Mouse (Mus musculus) left cerebral cortex, adult 18-20 months (tissue): Measurements from ENCODE around the gene Klf11. TPM values are rescaled to one million over a fixed set of nuclear protein-coding genes. Genes with fewer than 3 reads are reported as not detected.
"Not testable (repeated sequence)": the region's sequence is repeated elsewhere in the genome, so short reads cannot be mapped to it uniquely, and the experiment has no call there.

Source experiments
- DNase-seq, 2 experiments: peaks; one replicate each; pipeline ENCODE4 v3.0.0; 2021 to 2022; ENCODE audit warnings: low spot score in 2 of 2, mixed read lengths in 1 of 2
- long read RNA-seq, 2 experiments: library from polyadenylated mRNA; stranded (forward); transcript quantifications; one replicate each; pipeline ENCODE4 v2.0.0; 2021
- total RNA-seq, 2 experiments: library from RNA; stranded (reverse); gene quantifications; 2 replicates each; pipeline ENCODE4 v1.2.3; 2021

The Klf11 gene
- 1 to 10 TPM; 5.7 to 5.9 TPM for total RNA-seq
- long read RNA-seq, experiment 1, full-length matches to known transcripts, result 4 of 6 reads
- long read RNA-seq, experiment 1, partial matches to known transcripts, result 2 of 6 reads
- long read RNA-seq, experiment 1, other reads (novel, unspliced or antisense), result 0 of 6 reads
- long read RNA-seq, experiment 2, full-length matches to known transcripts, result 1 of 2 reads
- long read RNA-seq, experiment 2, partial matches to known transcripts, result 0 of 2 reads
- long read RNA-seq, experiment 2, other reads (novel, unspliced or antisense), result 1 of 2 reads

GRCm38 (mm10) chr12:24651063-24651557 lies at the start of gene Klf11:
Gene Klf11 (plus strand): TSS chr12:24651274.
- peak; percentile 96 to 98 for DNase-seq

DNA sequence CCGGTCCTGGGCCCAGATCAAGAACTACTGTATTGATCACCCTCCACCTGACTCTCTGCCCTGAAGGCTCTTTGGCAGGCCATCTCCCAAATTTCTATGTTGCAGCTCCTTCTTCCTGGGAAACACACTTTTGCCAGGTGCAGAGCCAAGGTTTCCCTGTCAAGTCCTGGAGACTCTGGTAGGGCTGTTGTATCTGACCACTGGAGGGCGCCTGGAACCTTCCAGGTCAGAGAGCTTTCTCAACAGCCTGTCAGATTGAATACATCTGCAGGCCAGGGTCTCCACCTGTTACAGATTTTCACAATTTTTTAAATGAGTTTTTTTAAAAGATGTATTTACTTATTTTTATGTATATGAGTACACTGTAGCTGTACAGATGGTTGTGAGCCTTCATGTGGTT lies 47.8 kb upstream of the Klf11 start:
- DNase-seq, result peak; percentile 66 to 75

GRCm38 (mm10) chr12:24606166-24606565 lies 44.9 kb upstream of the Klf11 start:
- DNase-seq, result no peak

DNA sequence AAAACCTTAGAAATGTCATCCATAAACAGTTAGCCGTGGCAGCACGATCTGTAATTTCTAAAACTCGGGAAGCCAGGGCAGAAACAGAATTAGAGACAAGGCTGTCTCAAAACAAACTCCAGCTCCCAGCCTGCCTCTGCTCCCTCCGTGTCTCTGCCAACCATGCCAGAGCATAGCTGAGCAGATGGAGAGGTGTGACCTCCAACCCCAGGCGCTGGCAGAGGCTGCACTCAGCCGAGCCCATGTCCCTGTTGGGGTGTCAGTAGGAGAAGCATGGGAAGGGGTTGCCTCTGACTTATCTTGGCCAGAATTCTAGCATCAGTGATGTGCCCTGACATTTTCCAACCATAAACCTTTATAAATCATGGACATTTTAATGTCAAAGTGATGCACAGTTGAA lies 38.5 kb upstream of the Klf11 start:
- DNase-seq, result no peak

DNA sequence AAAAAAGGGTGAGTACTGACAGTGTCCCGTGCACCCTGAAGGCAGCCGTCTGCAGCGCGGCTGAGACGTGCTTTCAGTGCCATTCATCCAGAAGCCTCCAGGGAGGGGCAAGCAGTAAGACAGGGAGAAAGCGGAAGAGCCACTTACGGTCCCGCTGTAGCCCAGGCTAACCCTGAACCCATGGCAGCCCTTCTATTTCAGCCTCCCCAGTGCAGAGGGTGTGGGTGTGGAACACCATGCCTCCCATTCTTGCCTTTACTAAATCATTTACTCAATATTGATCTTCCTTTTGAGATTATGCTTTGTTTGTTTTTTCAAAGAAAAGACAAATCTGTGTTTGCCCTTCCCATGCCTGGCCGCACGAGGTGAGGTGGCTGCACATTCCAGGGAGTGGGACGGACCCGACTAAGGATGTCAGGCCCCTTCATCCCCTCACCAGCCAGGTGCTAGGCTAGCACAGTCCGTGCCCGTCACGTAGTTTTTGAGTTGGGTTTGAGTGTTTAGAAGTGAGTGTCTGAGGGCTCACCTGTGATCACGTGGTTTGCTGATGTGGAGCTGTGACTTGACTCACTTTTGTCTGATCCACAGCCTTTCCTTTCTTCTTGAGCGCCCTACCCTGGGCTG lies 36.5 kb upstream of the Klf11 start:
- no peak for DNase-seq

DNA sequence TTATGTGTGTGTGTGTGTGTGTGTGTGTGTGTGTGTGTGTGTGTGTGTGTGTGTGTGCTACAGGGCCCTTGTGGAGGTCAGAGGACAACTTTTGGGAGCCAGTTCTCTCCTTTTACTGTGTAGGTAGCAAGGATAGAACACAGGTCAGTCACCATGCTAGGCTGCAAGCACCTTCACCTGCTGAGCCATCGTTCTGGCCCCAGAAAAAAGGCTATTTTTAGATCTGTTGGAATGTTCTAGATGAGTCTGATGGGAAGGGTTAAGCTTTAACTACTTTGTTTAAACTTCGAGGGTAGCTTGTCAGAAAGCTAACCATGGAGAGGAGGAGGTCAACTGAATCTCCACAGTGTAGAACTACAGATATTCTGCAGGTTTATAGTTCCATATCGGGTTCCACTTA lies 35.9 kb upstream of the Klf11 start:
- DNase-seq, result no peak

- no peak for DNase-seq
These were observed 31.6 kb upstream of the Klf11 start for GRCm38 (mm10) chr12:24619436-24619835.

DNA sequence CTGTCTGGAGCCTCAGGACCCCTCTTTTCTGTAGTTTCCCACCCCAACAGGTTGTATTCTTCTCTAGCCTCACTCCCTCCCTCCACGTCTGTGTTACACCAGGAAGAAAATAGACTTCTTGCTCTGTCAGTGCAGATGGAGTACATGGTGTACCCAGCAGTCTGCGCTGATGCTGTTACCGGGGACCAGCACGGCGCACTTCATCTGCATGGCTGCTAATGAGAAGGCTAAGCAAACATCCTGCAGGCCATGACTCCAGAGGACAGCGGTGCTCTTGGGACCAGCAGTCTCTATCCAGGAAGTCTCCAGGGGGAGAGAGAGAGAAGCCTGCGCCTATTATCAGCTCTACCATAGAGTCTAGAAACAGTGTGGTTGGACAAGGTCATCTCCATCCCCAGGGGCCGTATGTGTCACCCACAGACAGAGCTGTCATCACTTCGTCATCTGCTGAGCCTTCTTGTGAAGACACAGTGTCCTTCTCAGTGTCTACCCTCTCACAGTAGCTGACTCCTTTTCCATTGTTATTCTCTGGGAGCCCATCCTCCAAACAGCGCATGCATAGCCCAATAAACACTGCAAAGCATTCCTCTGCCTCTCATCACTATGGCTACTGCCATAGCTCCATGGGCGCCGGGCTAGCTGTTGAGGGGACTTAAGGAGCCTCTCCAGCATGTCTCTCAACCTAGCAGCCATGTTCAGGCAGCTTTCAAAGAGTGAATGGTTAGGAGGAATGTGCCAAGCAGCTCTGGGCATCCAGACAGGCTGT lies 27.4 kb upstream of the Klf11 start:
- no peak for DNase-seq

- DNase-seq, result no peak
These were observed 24.7 kb upstream of the Klf11 start for GRCm38 (mm10) chr12:24626401-24626800.

DNA sequence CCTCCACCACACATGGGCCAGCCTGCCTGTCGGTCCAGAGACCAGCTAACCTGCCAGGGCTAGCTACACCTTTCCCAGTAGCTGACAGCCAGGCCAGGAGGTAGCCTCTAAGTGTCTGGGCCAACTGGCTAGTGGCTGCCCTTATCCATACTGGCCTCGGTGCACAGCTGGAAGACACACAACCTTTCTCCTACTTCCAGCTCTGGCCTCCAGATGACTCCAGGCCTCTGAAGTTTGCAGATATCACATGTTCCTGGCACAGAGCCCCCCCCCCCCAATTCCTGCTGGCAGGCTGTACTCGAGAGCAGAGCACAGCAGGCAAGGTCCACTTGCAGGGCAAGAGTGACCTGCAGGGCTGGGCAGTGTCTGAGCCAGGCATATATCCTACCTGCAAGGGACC lies 23.9 kb upstream of the Klf11 start:
- no peak for DNase-seq

GRCm38 (mm10) chr12:24630220-24630619 lies 20.9 kb upstream of the Klf11 start:
- peak in 1 of 2 experiments; percentile 13 for DNase-seq

- DNase-seq, result no peak
These were observed 18.7 kb upstream of the Klf11 start for GRCm38 (mm10) chr12:24632404-24632803.

DNA sequence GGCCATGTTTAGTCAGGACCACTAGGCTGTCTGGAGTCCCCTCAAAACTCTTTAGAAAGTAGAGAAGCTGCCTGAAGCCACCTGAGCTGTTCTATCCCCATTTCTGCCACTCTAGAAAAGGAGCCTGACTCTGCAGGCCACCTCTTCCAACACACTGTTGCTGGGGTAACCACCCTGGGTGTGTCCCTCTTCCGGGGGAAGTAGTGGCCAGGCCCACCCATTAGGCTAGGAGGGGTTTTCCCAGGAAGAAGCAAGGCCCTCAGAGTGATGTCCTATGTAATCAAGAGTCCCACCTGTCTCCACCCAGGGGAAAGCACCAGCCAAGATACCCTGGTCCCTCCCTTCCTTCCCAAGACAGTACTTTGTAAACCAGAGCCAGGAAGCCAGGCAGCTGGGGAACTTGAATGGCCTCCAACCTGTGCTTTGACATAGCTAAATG lies 17.3 kb upstream of the Klf11 start:
- DNase-seq, result no peak

DNA sequence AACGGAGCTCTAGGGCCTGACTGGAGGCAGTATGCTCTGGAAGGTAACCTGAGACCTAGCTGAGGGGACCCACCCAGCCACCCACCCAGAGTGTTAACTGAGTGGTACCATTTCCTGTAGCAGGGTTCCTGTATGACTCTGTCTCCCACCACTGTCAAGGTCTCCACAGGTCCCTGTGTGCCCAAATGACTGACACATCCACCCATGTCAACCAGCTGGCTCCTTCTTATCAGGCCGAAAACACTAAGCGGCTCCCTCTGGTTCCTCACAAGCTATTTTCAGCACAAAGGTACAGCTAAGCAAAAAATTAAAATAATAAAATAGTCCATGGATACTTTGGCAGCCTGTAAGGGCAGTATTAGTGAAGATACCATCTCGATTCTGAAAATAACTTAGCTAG lies 16.9 kb upstream of the Klf11 start:
- DNase-seq, result no peak

DNA sequence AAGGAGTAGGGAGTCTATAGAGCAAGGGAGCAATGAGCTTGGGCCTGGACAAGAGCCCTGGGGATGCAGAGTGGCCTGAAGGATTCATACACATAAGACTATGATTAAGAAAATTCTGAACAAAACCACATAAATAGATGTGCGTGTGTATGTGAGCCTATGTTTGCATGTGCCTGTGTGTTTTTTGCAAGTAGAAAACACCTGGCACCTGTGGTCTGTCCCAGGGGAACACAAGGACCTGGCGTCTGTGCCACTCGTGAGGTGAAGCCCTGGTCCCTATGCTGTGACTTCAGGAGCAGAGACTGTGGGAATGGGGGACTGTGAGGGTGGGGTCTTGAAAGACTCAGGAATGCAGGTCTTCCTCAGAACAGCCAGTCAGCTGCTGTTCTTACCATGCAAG lies 16.4 kb upstream of the Klf11 start:
- DNase-seq, result no peak

DNA sequence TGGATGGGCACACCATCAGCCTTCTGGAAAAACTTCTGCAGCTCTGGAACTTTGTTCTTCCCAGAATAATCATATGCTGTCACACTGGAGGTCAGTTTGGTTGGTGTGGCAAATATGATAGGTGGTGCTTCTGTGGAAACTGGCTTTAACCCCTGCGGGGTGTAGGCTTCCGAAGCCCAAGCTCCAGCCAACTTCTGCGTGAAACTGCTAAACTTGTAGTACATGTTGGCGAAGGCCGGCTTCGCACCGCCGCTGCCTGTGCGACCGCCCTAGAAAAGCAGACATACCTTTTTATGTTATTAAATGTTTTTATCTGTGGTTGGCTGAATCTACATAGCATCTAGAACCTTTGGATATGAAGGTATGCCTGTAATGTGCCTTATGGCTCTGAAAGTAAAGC lies 12.3 kb upstream of the Klf11 start:
- DNase-seq, result not testable (repeated sequence)

DNA sequence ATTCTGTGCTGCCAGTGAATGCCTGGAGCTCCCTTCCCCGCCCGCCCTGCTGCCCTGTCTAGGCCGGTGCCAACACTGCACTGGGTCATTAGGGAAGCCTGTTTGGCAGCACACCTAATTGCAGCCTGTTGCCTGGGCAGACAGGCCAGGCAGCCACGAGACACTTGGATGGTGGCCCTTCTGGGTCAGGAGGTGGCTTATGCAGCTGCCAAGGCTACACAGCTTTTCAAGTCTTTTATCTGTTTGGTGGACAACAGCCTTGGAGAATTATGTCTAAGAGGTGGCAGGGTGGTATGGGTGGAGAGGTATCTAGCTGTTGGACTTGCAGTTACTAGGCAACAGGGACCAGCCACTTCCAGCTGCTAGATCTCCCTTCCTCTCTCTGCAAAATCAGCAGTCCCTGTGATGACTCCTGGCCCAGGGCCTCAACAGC lies 8.7 kb upstream of the Klf11 start:
- peak; percentile 36 to 48 for DNase-seq

DNA sequence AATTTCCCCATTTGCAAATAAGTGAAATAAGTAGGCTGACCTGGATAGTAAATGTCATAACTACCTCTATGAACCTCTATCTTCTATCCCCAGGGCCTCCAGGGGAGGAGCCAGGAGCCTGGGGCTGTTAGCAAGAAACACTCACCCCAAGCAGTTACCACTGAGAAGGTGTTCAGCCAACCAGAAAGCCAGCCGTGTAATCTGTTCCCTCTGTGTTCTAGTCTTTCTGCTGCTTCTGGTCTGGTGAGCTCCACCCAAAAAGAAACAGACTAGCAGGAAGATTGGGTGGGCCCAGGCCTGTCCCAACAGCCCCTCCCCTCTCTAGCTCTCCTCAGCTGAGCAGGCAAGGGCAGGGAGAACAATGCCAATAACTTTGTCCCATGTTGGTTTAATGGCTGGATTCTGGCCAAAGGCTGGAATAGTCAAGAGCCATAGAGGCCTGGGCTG lies 6.9 kb upstream of the Klf11 start:
- no peak for DNase-seq

DNA sequence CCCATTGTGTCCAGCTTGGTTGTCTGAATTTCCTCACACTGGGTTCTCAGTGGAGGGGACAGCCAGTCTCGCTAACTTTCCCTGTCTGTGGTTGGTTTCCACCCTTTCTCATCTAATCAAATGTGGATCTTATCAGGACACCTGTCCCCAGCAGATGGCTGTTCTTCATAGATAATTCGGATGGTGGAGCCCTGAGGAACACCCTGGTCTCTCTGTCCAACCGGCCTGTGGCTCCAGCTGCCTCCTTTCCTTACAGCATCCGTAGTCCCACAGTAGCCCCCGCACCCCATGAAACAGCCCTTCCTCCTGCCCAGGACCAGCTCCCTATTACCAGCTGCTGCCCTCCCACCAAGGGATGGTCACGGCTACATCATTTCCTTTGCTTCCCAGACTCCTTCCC lies 5.2 kb upstream of the Klf11 start:
- DNase-seq, result no peak

DNA sequence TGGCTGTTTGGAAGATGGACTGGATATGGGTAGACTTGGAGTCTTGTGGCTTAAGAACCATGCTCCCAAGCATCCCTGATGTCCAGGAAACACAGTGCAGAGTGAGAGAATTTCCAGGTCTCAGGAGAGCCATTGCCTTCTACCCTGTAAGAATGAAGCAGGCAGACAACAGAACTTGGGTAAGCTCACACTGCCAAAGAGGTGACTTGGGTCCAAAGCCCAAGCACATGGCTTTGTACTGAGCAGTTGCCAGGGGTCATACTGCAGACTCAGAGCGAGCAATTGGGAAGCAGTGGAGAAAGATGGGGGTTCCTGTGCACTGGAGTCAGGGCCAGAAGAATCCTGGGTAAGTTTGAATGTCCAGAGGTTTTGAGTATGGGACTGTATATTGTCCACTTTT lies 3.0 kb upstream of the Klf11 start:
- no peak for DNase-seq

DNA sequence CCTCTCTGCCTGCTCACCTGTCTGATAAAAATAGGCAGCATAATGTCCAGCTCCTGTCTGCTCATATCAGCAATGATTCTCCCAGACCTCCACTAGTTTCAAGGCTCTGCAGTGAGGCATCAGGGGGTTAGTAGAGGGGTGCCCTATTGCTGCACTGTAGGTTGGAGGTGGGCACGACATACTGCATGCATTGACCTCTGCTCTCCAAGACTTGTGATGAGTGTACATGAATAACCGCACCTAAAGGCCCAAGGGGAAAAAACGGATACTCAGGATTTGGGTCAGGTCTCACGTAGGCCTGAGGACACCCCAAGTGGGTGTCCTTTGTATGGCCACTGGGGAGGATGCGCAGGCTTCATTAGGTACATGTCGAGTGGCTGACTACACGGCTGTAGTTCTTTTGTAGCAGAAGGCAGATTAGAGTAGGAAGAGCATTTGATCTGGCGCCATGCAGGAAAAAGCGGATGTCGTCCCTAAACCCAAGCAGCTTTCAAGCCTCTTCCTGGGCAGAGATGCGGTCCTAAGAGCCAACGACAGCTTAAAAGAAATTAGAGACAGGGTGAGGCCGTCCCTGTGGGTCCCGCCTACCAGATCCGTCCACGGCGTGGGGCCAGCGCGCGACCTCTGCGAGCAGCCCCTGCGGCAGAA lies 535 bp upstream of the Klf11 start:
- DNase-seq, result no peak
